ENCODE assay signal across 8 mouse cellular contexts in genomic region chr7:45340669-45341068, GRCm38 (mm10). TPM values are rescaled to one million over a fixed set of nuclear protein-coding genes. Genes with fewer than 3 reads are reported as not detected.
DNase-seq lines count a peak whose midpoint lies in the region; ATAC-seq and TF ChIP-seq lines count a peak whose summit lies in the region.

No protein-coding gene starts in this region.

- 1% methylated on average over 11 of the region's 11 CpGs for WGBS in forebrain, embryonic 13.5 days
- WGBS in hindbrain, postnatal 0 days = 12% methylated on average over 11 of the region's 11 CpGs
- 3% methylated on average over 11 of the region's 11 CpGs for WGBS in liver, embryonic 13.5 days (ENCODE audit: insufficient replicate concordance)

- H3K4me1 ChIP-seq in forebrain, embryonic 13.5 days = peaks cover 37% of the 10 kb centered on the region
- peaks cover 6% of the 10 kb centered on the region for H3K4me1 ChIP-seq in hindbrain, postnatal 0 days (ENCODE audit: insufficient read depth, low read length)
- H3K4me1 ChIP-seq in liver, embryonic 13.5 days (replicated peaks) = peaks cover 45% of the 10 kb centered on the region

- H3K27ac ChIP-seq in forebrain, embryonic 13.5 days = no peak overlapping the region
- H3K27ac ChIP-seq in hindbrain, postnatal 0 days = no peak overlapping the region
- peak overlapping the region; percentile 16; the same call in 1 of the 2 replicates for H3K27ac ChIP-seq in liver, embryonic 13.5 days

- peak; percentile 55 for DNase-seq in CD4-positive, CD25-positive, alpha-beta regulatory T cell, adult 2 months (ENCODE audit: low read depth, low spot score)
- peak; percentile 59 for DNase-seq in adrenal gland, postnatal 10 days
- DNase-seq in hindbrain, postnatal 0 days (ENCODE audit: low spot score) = peak; percentile 36
- peak; percentile 70 for DNase-seq in liver, embryonic 13.5 days
- no peak for DNase-seq in cerebellum, postnatal 36 days

- peak overlapping the region; percentile 85 for H3K4me2 ChIP-seq in forebrain, embryonic 13.5 days
- peak overlapping the region; percentile 69 for H3K4me2 ChIP-seq in hindbrain, postnatal 0 days (ENCODE audit: low read depth, low read length)
- H3K4me2 ChIP-seq in liver, embryonic 13.5 days = peak overlapping the region; percentile 91
- peak overlapping the region; percentile 100 for H3K4me2 ChIP-seq in myocyte (ENCODE audit: low read depth)

- H3K36me3 ChIP-seq in forebrain, embryonic 13.5 days (ENCODE audit: poor library complexity, severe bottlenecking) = peaks cover 5% of the 10 kb centered on the region
- H3K36me3 ChIP-seq in hindbrain, postnatal 0 days (ENCODE audit: insufficient read depth, low read length) = 0 out of 2 replicates have a peak, but pooled peaks cover 4% of the 10 kb centered on the region
- H3K36me3 ChIP-seq in liver, embryonic 13.5 days = no peaks in the 10 kb centered on the region
- H3K36me3 ChIP-seq in myocyte (ENCODE audit: control insufficient read depth, insufficient read depth) = no peaks in the 10 kb centered on the region

- peak overlapping the region; percentile 53 for H3K4me3 ChIP-seq in forebrain, embryonic 13.5 days
- H3K4me3 ChIP-seq in hindbrain, postnatal 0 days (ENCODE audit: low read length) = no peak overlapping the region
- peak overlapping the region; percentile 61 for H3K4me3 ChIP-seq in liver, embryonic 13.5 days (replicated peaks)
- H3K4me3 ChIP-seq in myocyte = peak overlapping the region; percentile 36

- H3K9me3 ChIP-seq in forebrain, embryonic 13.5 days (replicated peaks) = no peaks in the 10 kb centered on the region
- no peaks in the 10 kb centered on the region for H3K9me3 ChIP-seq in hindbrain, postnatal 0 days (ENCODE audit: low read length)
- H3K9me3 ChIP-seq in liver, embryonic 13.5 days (replicated peaks) = no peaks in the 10 kb centered on the region

- TF ChIP-seq POLR2A in myocyte (IDR thresholded peaks at IDR 0.05; ENCODE audit: insufficient read length, low read depth) = peak; percentile 31

- peak overlapping the region; percentile 73 for H3K9ac ChIP-seq in forebrain, embryonic 13.5 days
- H3K9ac ChIP-seq in hindbrain, postnatal 0 days (replicated peaks; ENCODE audit: low read length) = no peak overlapping the region
- H3K9ac ChIP-seq in liver, embryonic 13.5 days = peak overlapping the region; percentile 71

- H3K27me3 ChIP-seq in forebrain, embryonic 13.5 days = peaks cover 30% of the 10 kb centered on the region
- H3K27me3 ChIP-seq in hindbrain, postnatal 0 days (ENCODE audit: insufficient read depth, low read length) = no peaks in the 10 kb centered on the region
- H3K27me3 ChIP-seq in liver, embryonic 13.5 days = peaks cover 49% of the 10 kb centered on the region
- H3K27me3 ChIP-seq in myocyte (ENCODE audit: control insufficient read depth, insufficient read depth, insufficient read length) = no peaks in the 10 kb centered on the region

- no peak for TF ChIP-seq CTCF in hindbrain, postnatal 0 days (IDR thresholded peaks at IDR 0.05; ENCODE audit: low read depth)

- no peaks in the 10 kb centered on the region for H3K79me2 ChIP-seq in myocyte (ENCODE audit: control insufficient read depth, insufficient read depth)

- ATAC-seq in CD4-positive, CD25-positive, alpha-beta regulatory T cell, adult 4 months = no peak
- ATAC-seq in forebrain, embryonic 13.5 days = no peak
- no peak for ATAC-seq in hindbrain, postnatal 0 days
- ATAC-seq in liver, embryonic 13.5 days (ENCODE audit: low read depth) = peak; percentile 5; the same call in 1 of the 2 replicates

- H3ac ChIP-seq in myocyte (ENCODE audit: control insufficient read depth, insufficient read length) = no peak overlapping the region

TF ChIP-seq in myocyte, 11 proteins besides CTCF, POLR2A, EP300 and RAD21:
- TF ChIP-seq CEBPB (IDR thresholded peaks at IDR 0.05; ENCODE audit: insufficient read depth, poor library complexity, severe bottlenecking) (no peak), POLR2AphosphoS2 (IDR thresholded peaks at IDR 0.05; ENCODE audit: insufficient read length, low read depth) (peak; percentile 62)

RNA-seq across cellular contexts. Expression of gene Hrc, which starts 5.6 kb away (rescaled TPM):
- polyA plus RNA-seq in CD4-positive, CD25-positive, alpha-beta regulatory T cell, adult 4 months (2017; shearing (Covaris generic)) = not detected
- 10 to 100 TPM; 10.7 to 47.8 TPM for total RNA-seq in adrenal gland, postnatal 10 days (2021)
- 0.06 TPM in 1 of 2 replicates, not detected in the other for polyA plus RNA-seq in forebrain, embryonic 13.5 days (2015; fragmentation: Nextera tagmentation; extraction: Ambion mirVana)
- total RNA-seq in hindbrain, postnatal 0 days (2014; rRNA removed) = 0.26 and 0.72 TPM in 2 replicates
- polyA plus RNA-seq in hindbrain, postnatal 0 days (2015; fragmentation: Nextera tagmentation; extraction: Ambion mirVana) = 0.16 and 0.34 TPM in 2 replicates
- polyA plus RNA-seq in liver, embryonic 13.5 days (2015; fragmentation: Nextera tagmentation; extraction: Ambion mirVana) = 0.12 and 0.15 TPM in 2 replicates
- 173 TPM for polyA plus RNA-seq in myocyte (2012; fragmentation: generic; extraction: Trizol)

RNA-seq across cellular contexts. Expression of gene Trpm4, which starts 7.1 kb away (rescaled TPM):
- polyA plus RNA-seq in CD4-positive, CD25-positive, alpha-beta regulatory T cell, adult 4 months (2017; shearing (Covaris generic)) = 10 to 100 TPM; 11.7 to 15.9 TPM
- total RNA-seq in adrenal gland, postnatal 10 days (2021) = 10 to 100 TPM; 15.9 to 26.8 TPM
- 5.0 and 6.4 TPM in 2 replicates for polyA plus RNA-seq in forebrain, embryonic 13.5 days (2015; fragmentation: Nextera tagmentation; extraction: Ambion mirVana)
- 29.5 and 35.7 TPM in 2 replicates for total RNA-seq in hindbrain, postnatal 0 days (2014; rRNA removed)
- 11.2 and 13.0 TPM in 2 replicates for polyA plus RNA-seq in hindbrain, postnatal 0 days (2015; fragmentation: Nextera tagmentation; extraction: Ambion mirVana)
- 0.85 and 1.3 TPM in 2 replicates for polyA plus RNA-seq in liver, embryonic 13.5 days (2015; fragmentation: Nextera tagmentation; extraction: Ambion mirVana)
- 27.3 TPM for polyA plus RNA-seq in myocyte (2012; fragmentation: generic; extraction: Trizol)

RNA-seq across cellular contexts. Expression of gene Ppfia3, which starts 26.1 kb away (rescaled TPM):
- polyA plus RNA-seq in CD4-positive, CD25-positive, alpha-beta regulatory T cell, adult 4 months (2017; shearing (Covaris generic)) = not detected
- 1 to 10 TPM; 1.9 to 3.0 TPM for total RNA-seq in adrenal gland, postnatal 10 days (2021)
- polyA plus RNA-seq in forebrain, embryonic 13.5 days (2015; fragmentation: Nextera tagmentation; extraction: Ambion mirVana) = 12.0 and 12.7 TPM in 2 replicates
- 91.9 and 107 TPM in 2 replicates for total RNA-seq in hindbrain, postnatal 0 days (2014; rRNA removed)
- polyA plus RNA-seq in hindbrain, postnatal 0 days (2015; fragmentation: Nextera tagmentation; extraction: Ambion mirVana) = 25.5 and 26.7 TPM in 2 replicates
- polyA plus RNA-seq in liver, embryonic 13.5 days (2015; fragmentation: Nextera tagmentation; extraction: Ambion mirVana) = 0.24 and 0.25 TPM in 2 replicates
- polyA plus RNA-seq in myocyte (2012; fragmentation: generic; extraction: Trizol) = 6.6 TPM

RNA-seq across cellular contexts. Expression of gene Lin7b, which starts 29.7 kb away (rescaled TPM):
- not detected for polyA plus RNA-seq in CD4-positive, CD25-positive, alpha-beta regulatory T cell, adult 4 months (2017; shearing (Covaris generic))
- 1 to 10 TPM in 1 of 2 experiments, under 1 TPM in 1; 0.90 to 2.9 TPM for total RNA-seq in adrenal gland, postnatal 10 days (2021)
- 2.9 and 4.5 TPM in 2 replicates for polyA plus RNA-seq in forebrain, embryonic 13.5 days (2015; fragmentation: Nextera tagmentation; extraction: Ambion mirVana)
- total RNA-seq in hindbrain, postnatal 0 days (2014; rRNA removed) = 87.4 and 94.2 TPM in 2 replicates
- polyA plus RNA-seq in hindbrain, postnatal 0 days (2015; fragmentation: Nextera tagmentation; extraction: Ambion mirVana) = 69.3 and 76.1 TPM in 2 replicates
- not detected in 2 replicates for polyA plus RNA-seq in liver, embryonic 13.5 days (2015; fragmentation: Nextera tagmentation; extraction: Ambion mirVana)
- 2.4 TPM for polyA plus RNA-seq in myocyte (2012; fragmentation: generic; extraction: Trizol)

RNA-seq across cellular contexts. Expression of gene Snrnp70, which starts 54.9 kb away (rescaled TPM):
- 100 to 1,000 TPM in 1 of 2 experiments, 10 to 100 TPM in 1; 82.1 to 130 TPM for polyA plus RNA-seq in CD4-positive, CD25-positive, alpha-beta regulatory T cell, adult 4 months (2017; shearing (Covaris generic))
- 100 to 1,000 TPM; 208 to 341 TPM for total RNA-seq in adrenal gland, postnatal 10 days (2021)
- 250 and 254 TPM in 2 replicates for polyA plus RNA-seq in forebrain, embryonic 13.5 days (2015; fragmentation: Nextera tagmentation; extraction: Ambion mirVana)
- total RNA-seq in hindbrain, postnatal 0 days (2014; rRNA removed) = 228 and 240 TPM in 2 replicates
- polyA plus RNA-seq in hindbrain, postnatal 0 days (2015; fragmentation: Nextera tagmentation; extraction: Ambion mirVana) = 143 and 145 TPM in 2 replicates
- polyA plus RNA-seq in liver, embryonic 13.5 days (2015; fragmentation: Nextera tagmentation; extraction: Ambion mirVana) = 108 and 129 TPM in 2 replicates
- polyA plus RNA-seq in myocyte (2012; fragmentation: generic; extraction: Trizol) = 189 TPM

Comparison
In these comparisons a context has a peak if more than half of its experiments do, and no peak if none do; other contexts are left out.
1. DNase-seq: peak in CD4-positive, CD25-positive, alpha-beta regulatory T cell, adult 2 months (single experiment), adrenal gland, postnatal 10 days (single experiment), hindbrain, postnatal 0 days (single experiment) and liver, embryonic 13.5 days (single experiment); none in cerebellum, postnatal 36 days (0 of 2).
2. RNA of gene Hrc, which starts 5.6 kb away (polyA plus RNA-seq): 173 TPM in myocyte (single experiment); 0.16 to 0.34 TPM in hindbrain, postnatal 0 days, 0.12 to 0.15 TPM in liver, embryonic 13.5 days, 0.06 TPM in forebrain, embryonic 13.5 days and not detected in CD4-positive, CD25-positive, alpha-beta regulatory T cell, adult 4 months; every median in the first group is over 100 times any median in the second.
3. Peak in every context shown above with its lines, with median percentiles within 50 percentile points of each other: H3K4me2 ChIP-seq.